Mouse (Mus musculus): ENCODE data around the gene Epb41. TPM values are rescaled to one million over a fixed set of nuclear protein-coding genes. Genes with fewer than 3 reads are reported as not detected.
A peak's percentile ranks its signal among the peaks of the same experiment; 100 is the strongest.

Epb41 gene
- polyA plus RNA-seq, 1 experiment from 2014 or later, result 22.2 TPM

DNA sequence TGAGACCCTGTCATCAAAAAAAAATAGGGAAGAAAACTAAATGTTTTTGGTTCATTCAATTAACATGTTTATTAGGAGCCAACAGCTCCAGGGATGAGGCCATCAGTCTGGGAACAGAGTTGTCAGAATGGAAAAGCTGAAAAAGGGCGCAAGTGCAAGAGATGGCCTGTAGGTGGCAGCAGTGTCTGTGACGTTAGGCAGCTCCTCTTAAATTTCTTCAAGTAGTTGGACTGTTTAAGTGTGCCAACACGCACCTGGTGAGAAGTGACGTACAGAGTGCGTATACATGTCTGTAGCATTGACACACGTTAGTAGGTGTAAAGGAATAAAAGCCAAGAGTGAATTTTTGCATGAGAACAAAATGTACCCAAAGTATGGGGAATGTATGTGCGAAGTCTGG, 13.8 kb upstream of the Epb41 start:
- peak; percentile 96 for TF ChIP-seq CTCF (IDR thresholded peaks at IDR 0.05; ENCODE audit: low read depth)
- WGBS, result 16% methylated on average over 7 of the region's 7 CpGs

DNA sequence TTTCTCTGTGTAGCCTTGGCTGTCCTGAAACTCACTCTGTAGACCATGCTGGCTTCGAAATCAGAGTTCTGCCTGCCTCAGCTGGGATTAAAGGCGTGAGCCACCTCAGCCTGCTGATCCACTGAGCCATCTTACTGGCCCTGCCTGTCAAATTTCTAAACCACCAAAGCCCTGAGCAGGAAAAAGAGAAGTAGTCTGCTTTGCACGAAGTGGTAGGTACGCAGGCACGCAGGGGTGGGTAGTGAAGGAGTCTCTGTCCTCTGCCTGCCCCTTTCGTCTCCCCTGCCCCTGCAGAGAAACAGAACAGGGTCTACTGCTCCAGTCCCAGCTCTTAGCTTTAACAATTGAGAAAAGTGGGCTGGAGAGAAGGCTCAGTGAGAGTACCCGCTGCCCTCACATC, 10.0 kb upstream of the Epb41 start:
- H3K4me1 ChIP-seq (replicated peaks; ENCODE audit: control insufficient read depth, insufficient read depth, low read length), result no peaks in the 10 kb centered on the region
- no peaks in the 10 kb centered on the region for H3K36me3 ChIP-seq (ENCODE audit: control insufficient read depth, insufficient read depth)
- no peak overlapping the region for H3K9ac ChIP-seq (ENCODE audit: low read depth, low read length)
- no peak for TF ChIP-seq CTCF (IDR thresholded peaks at IDR 0.05; ENCODE audit: low read depth)
- H3K27ac ChIP-seq (ENCODE audit: low read depth, low read length), result no peak overlapping the region
- H3K9me3 ChIP-seq (ENCODE audit: control insufficient read depth), result no peaks in the 10 kb centered on the region
- ATAC-seq, result no peak
- H3K4me3 ChIP-seq (ENCODE audit: low read depth, low read length), result no peak overlapping the region
- no peaks in the 10 kb centered on the region for H3K27me3 ChIP-seq (replicated peaks; ENCODE audit: control insufficient read depth, insufficient read depth, low read length)
- H3K4me2 ChIP-seq (replicated peaks; ENCODE audit: low read depth), result no peak overlapping the region
- WGBS, result 80% methylated on average over 7 of the region's 7 CpGs

More for the DNA sequence above, 13.8 kb upstream of the Epb41 start:
- ATAC-seq, result peak; percentile 20; the same call in 1 of the 2 replicates
- H3K9ac ChIP-seq (ENCODE audit: low read depth, low read length), result no peak overlapping the region
- H3K36me3 ChIP-seq (ENCODE audit: control insufficient read depth, insufficient read depth), result no peaks in the 10 kb centered on the region
- no peaks in the 10 kb centered on the region for H3K27me3 ChIP-seq (replicated peaks; ENCODE audit: control insufficient read depth, insufficient read depth, low read length)
- no peak overlapping the region for H3K27ac ChIP-seq (ENCODE audit: low read depth, low read length)
- H3K4me1 ChIP-seq (replicated peaks; ENCODE audit: control insufficient read depth, insufficient read depth, low read length), result no peaks in the 10 kb centered on the region; the same call in 1 of the 2 replicates
- H3K4me3 ChIP-seq (ENCODE audit: low read depth, low read length), result no peak overlapping the region
- no peak overlapping the region for H3K4me2 ChIP-seq (replicated peaks; ENCODE audit: low read depth)
- H3K9me3 ChIP-seq (ENCODE audit: control insufficient read depth), result no peaks in the 10 kb centered on the region

DNA sequence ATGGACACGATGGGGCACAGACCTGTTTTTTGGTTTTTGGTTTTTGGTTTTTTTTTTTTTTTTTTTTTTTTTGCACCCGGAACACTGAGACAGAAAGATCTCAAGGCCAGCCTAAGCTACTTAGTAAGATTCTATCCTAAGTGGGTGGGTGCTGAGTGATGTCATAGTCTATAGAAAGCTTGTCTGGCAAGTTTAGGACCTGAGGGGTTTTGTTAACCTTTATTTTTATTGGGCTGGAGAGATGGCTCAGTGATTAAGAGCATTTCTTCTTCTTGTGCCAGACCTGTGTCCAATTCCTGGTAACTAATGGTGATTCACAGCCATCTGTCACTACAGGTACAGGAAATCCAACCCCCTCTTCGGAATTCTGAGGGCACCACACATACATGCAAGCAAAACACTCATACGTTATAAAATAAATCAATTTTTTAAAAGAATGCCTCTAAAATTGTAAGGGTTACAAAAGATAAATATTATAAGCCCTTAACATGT, 5.4 kb upstream of the Epb41 start:
- no peak overlapping the region for H3K4me3 ChIP-seq (ENCODE audit: low read depth, low read length)
- WGBS, result 55% methylated on average over 4 of the region's 4 CpGs

DNA sequence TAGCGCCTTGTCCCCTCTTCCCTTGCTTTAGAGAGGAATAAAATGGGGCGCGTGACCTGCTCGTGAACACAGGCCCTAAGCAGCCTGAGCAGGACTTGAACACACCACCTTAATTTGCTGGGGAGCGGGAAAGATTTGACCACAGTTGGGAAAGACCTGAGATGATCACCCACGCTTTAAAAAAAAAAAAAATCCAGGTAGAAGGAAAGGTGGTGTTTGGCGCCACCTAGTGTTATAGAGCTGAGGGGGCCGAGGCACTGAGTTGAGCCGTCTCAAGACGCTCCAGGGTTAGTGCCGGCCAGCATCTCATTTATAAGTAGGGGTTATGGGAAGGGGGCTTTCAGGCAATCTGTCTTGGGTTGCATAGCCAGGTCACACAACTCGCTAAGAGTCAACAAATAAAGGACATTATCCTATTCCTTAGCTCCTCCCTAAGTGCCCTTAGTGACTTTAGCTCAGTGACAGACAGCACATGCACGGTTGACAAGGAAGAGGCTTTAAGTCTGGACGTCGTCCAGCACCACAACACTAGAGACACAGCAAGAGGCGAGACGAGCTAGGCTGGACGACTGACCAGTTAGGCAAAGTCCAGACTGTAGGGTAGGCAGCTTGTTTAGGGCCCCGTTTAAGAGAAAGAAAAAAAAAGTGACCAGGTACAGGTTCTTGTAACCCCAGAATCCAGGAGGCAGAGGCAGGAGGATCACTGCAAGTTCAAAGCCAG, 4.6 kb upstream of the Epb41 start:
- no peaks in the 10 kb centered on the region for H3K4me1 ChIP-seq (replicated peaks; ENCODE audit: control insufficient read depth, insufficient read depth, low read length)
- no peaks in the 10 kb centered on the region for H3K27me3 ChIP-seq (replicated peaks; ENCODE audit: control insufficient read depth, insufficient read depth, low read length)
- no peaks in the 10 kb centered on the region for H3K36me3 ChIP-seq (ENCODE audit: control insufficient read depth, insufficient read depth)
- H3K9ac ChIP-seq (ENCODE audit: low read depth, low read length), result no peak overlapping the region
- ATAC-seq, result no peak
- H3K4me2 ChIP-seq (replicated peaks; ENCODE audit: low read depth), result peak overlapping the region; percentile 35
- WGBS, result 10% methylated on average over 19 of the region's 19 CpGs
- H3K9me3 ChIP-seq (ENCODE audit: control insufficient read depth), result no peaks in the 10 kb centered on the region
- peak; percentile 90 for TF ChIP-seq CTCF (IDR thresholded peaks at IDR 0.05; ENCODE audit: low read depth)
- H3K27ac ChIP-seq (ENCODE audit: low read depth, low read length), result no peak overlapping the region
- H3K4me3 ChIP-seq (ENCODE audit: low read depth, low read length), result no peak overlapping the region

More for the DNA sequence above, 5.4 kb upstream of the Epb41 start:
- no peak for ATAC-seq
- Histone ChIP-seq H3K9me3 (ENCODE audit: control insufficient read depth) (no peaks in the 10 kb centered on the region), H3K27ac (ENCODE audit: low read depth, low read length) (no peak overlapping the region), H3K4me2 (replicated peaks; ENCODE audit: low read depth) (no peak overlapping the region), H3K9ac (ENCODE audit: low read depth, low read length) (no peak overlapping the region), H3K36me3 (ENCODE audit: control insufficient read depth, insufficient read depth) (no peaks in the 10 kb centered on the region), H3K27me3 (replicated peaks; ENCODE audit: control insufficient read depth, insufficient read depth, low read length) (no peaks in the 10 kb centered on the region), H3K4me1 (replicated peaks; ENCODE audit: control insufficient read depth, insufficient read depth, low read length) (no peaks in the 10 kb centered on the region)
- TF ChIP-seq CTCF (IDR thresholded peaks at IDR 0.05; ENCODE audit: low read depth), result no peak

DNA sequence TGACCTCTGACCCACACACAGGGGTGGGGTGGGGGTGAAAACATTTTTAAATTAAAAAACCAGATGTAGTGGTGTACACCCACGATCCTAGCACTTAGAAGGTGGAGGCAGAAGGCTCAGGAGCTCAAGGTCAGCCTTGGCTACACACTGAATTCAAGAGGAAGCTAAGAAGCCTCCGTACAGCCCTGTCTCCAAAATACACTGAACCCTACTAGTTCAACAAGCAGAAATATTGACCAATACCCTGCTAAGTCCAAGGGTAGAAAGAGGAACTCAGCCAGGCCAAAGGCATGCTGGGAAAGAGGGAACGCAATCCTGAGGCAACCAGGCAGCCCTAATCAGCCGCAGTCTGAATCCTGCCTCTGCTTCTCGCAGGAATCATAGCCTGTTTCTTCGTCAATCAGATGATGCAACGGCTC, 3.2 kb upstream of the Epb41 start:
- no peak overlapping the region for H3K27ac ChIP-seq (ENCODE audit: low read depth, low read length)
- no peak overlapping the region for H3K4me2 ChIP-seq (replicated peaks; ENCODE audit: low read depth)
- H3K36me3 ChIP-seq (ENCODE audit: control insufficient read depth, insufficient read depth), result no peaks in the 10 kb centered on the region
- no peak overlapping the region for H3K4me3 ChIP-seq (ENCODE audit: low read depth, low read length)
- no peak overlapping the region for H3K9ac ChIP-seq (ENCODE audit: low read depth, low read length)
- no peaks in the 10 kb centered on the region for H3K9me3 ChIP-seq (ENCODE audit: control insufficient read depth)
- TF ChIP-seq CTCF (IDR thresholded peaks at IDR 0.05; ENCODE audit: low read depth), result no peak
- no peaks in the 10 kb centered on the region for H3K27me3 ChIP-seq (replicated peaks; ENCODE audit: control insufficient read depth, insufficient read depth, low read length)
- 0 out of 2 replicates have a peak, but pooled peaks cover 4% of the 10 kb centered on the region for H3K4me1 ChIP-seq (replicated peaks; ENCODE audit: control insufficient read depth, insufficient read depth, low read length)
- ATAC-seq, result no peak
- WGBS, result 61% methylated on average over 7 of the region's 7 CpGs

DNA sequence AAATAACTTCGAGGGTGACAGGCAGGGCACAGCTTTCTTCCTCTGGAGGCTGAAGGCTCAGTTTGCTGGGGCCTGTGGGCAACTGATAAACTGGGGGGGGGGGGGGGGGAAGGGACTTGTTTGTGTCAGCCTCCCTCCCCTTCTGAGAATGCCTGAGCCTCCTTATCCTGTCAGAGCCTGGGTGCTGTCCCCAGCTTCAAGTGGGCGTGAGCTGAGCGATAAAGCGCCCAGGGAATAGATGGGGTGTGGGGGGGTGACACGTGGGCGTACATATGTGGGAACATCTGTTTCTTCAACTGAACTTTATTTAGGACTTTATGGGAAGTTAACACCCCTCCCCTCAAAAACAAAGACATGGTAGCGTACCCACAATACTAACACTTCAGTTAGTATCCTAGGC, 2.3 kb upstream of the Epb41 start:
- peak overlapping the region; percentile 41; the same call in 1 of the 2 replicates for H3K27ac ChIP-seq (ENCODE audit: low read depth, low read length)
- ATAC-seq, result no peak

More for the DNA sequence above, 2.3 kb upstream of the Epb41 start:
- Histone ChIP-seq H3K4me1 (replicated peaks; ENCODE audit: control insufficient read depth, insufficient read depth, low read length) (0 out of 2 replicates have a peak, but pooled peaks cover 4% of the 10 kb centered on the region), H3K9me3 (ENCODE audit: control insufficient read depth) (no peaks in the 10 kb centered on the region), H3K4me3 (ENCODE audit: low read depth, low read length) (no peak overlapping the region), H3K4me2 (replicated peaks; ENCODE audit: low read depth) (no peak overlapping the region), H3K36me3 (ENCODE audit: control insufficient read depth, insufficient read depth) (no peaks in the 10 kb centered on the region), H3K27me3 (replicated peaks; ENCODE audit: control insufficient read depth, insufficient read depth, low read length) (no peaks in the 10 kb centered on the region), H3K9ac (ENCODE audit: low read depth, low read length) (no peak overlapping the region)
- WGBS, result 60% methylated on average over 7 of the region's 7 CpGs
- no peak for TF ChIP-seq CTCF (IDR thresholded peaks at IDR 0.05; ENCODE audit: low read depth)
